Mouse (Mus musculus) hindbrain, postnatal 0 days (tissue): ENCODE measurements around the gene Baiap2. TPM values are rescaled to one million over a fixed set of nuclear protein-coding genes. Genes with fewer than 3 reads are reported as not detected.

Source experiments
- ATAC-seq: fragments of 200-750 bp; cut with Nextera tagmentation; 2 replicates; pipeline ENCODE4 v1.8.0; 2017; ENCODE audit warnings: mild to moderate bottlenecking, moderate TSS enrichment, moderate library complexity
- DNase-seq: peaks from one replicate; pipeline ENCODE4 v3.0.0-alpha.2; 2015; ENCODE audit warnings: low spot score
- H3K27ac ChIP-seq: fragments of 300-500 bp; sonication (generic); 2 replicates; pipeline ENCODE4 v1.5.1; 2014; ENCODE audit warnings: mild to moderate bottlenecking
- H3K27me3 ChIP-seq: fragments of 300-500 bp; sonication (generic); 2 replicates; pipeline ENCODE4 v1.6.1; 2014; ENCODE audit warnings: low read length, mixed read lengths; ENCODE audit not compliant: insufficient read depth
- H3K36me3 ChIP-seq: fragments of 300-500 bp; sonication (generic); 2 replicates; pipeline ENCODE4 v1.6.1; 2014; ENCODE audit warnings: low read length, mixed read lengths; ENCODE audit not compliant: insufficient read depth
- H3K4me1 ChIP-seq: fragments of 300-500 bp; sonication (generic); 2 replicates; pipeline ENCODE4 v1.6.1; 2014; ENCODE audit warnings: antibody characterized with exemption, low read length, mixed read lengths; ENCODE audit not compliant: insufficient read depth
- H3K4me2 ChIP-seq: fragments of 300-500 bp; sonication (generic); 2 replicates; pipeline ENCODE4 v1.6.1; 2014; ENCODE audit warnings: low read depth, mild to moderate bottlenecking, low read length, moderate library complexity, mixed read lengths
- H3K4me3 ChIP-seq: fragments of 300-500 bp; sonication (generic); 2 replicates; pipeline ENCODE4 v1.5.1; 2014; ENCODE audit warnings: low read length
- H3K9ac ChIP-seq: fragments of 300-500 bp; sonication (generic); replicated peaks from 2 replicates; pipeline ENCODE4 v1.6.1; 2014; ENCODE audit warnings: mild to moderate bottlenecking, low read length, moderate library complexity, mixed read lengths
- H3K9me3 ChIP-seq: fragments of 300-500 bp; sonication (generic); 2 replicates; pipeline ENCODE4 v1.6.1; 2016; ENCODE audit warnings: low read length, mixed read lengths
- CTCF ChIP-seq: IDR thresholded peaks from 2 replicates; pipeline ENCODE4 v1.5.1; 2016; ENCODE audit warnings: antibody characterized with exemption, control low read depth, low read depth
- WGBS: fragments of 180-500 bp; shearing (Covaris S2); extraction: QIAGEN DNeasy Blood & Tissue Kit; methylation state at CpG from one replicate; pipeline ENCODE4 v1.1.7; 2014; 5-methylcytosine and 5-hydroxymethylcytosine counted together
- polyA plus RNA-seq: library from polyadenylated mRNA; unstranded; fragments of >200 nt; fragmentation: Nextera tagmentation; extraction: Ambion mirVana; gene quantifications from 2 replicates; pipeline ENCODE4 v1.2.1, GENCODE M21; 2015
- total RNA-seq: library from RNA; depleted of rRNA; stranded (reverse); fragments of >200 nt; gene quantifications from 2 replicates; pipeline ENCODE4 v1.2.3, GENCODE M21; 2014; rRNA removed

Baiap2 gene
- 45.9 and 62.4 TPM in 2 replicates for total RNA-seq
- 30.8 and 31.5 TPM in 2 replicates for polyA plus RNA-seq

- peak within 1 kb of the TSS; percentile 73 for H3K4me2 ChIP-seq
- H3K36me3 ChIP-seq, result no peaks in the 10 kb centered on the region
- H3K4me3 ChIP-seq, result peak within 1 kb of the TSS; percentile 80
- H3K9ac ChIP-seq, result peak within 1 kb of the TSS; percentile 82
- H3K4me1 ChIP-seq, result peaks cover 41% of the 10 kb centered on the region
- TF ChIP-seq CTCF, result no peak
- under 1% methylated on average over 67 of the region's 79 CpGs for WGBS
- DNase-seq (peak; percentile 99), ATAC-seq (peak; percentile 96)
- peak within 1 kb of the TSS; percentile 87 for H3K27ac ChIP-seq
- H3K9me3 ChIP-seq, result no peaks in the 10 kb centered on the region
- no peaks in the 10 kb centered on the region for H3K27me3 ChIP-seq
Measured at GRCm38 (mm10) chr11:119942727-119943427, at the start of gene Baiap2. Baiap2 (plus strand) TSS chr11:119942763.

DNA sequence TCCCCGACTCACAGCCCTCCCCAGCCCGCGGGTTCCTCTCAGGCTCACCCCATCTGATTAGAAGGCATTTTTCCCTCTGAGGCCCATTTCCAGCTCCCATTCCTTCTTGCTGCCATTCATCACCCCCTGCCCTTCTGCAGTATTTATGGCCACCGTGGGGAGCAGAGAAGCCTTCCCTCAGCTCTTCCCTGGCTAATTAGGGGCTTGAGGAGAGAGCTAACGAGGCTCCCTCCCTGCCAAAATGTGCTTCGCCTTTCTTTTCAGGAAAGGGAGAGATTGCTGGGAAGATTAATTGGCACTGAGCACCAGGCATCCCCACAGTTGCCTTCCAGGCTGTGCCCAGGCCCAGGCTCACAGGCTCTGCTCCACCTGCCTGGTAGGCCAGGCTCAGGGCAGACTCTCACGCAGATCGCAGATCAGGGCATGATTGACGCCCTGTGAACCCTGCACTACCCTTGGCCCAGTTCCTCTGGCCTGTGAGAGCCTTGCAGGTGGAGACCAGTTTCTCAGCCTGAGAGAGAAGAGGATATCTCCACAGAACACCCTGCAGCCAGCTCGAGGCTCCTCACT is 48.8 kb upstream of the Baiap2 start:
- Histone ChIP-seq H3K36me3 (peaks cover 30% of the 10 kb centered on the region), H3K27me3 (no peaks in the 10 kb centered on the region)
- 52% methylated on average over 10 of the region's 10 CpGs for WGBS

DNA sequence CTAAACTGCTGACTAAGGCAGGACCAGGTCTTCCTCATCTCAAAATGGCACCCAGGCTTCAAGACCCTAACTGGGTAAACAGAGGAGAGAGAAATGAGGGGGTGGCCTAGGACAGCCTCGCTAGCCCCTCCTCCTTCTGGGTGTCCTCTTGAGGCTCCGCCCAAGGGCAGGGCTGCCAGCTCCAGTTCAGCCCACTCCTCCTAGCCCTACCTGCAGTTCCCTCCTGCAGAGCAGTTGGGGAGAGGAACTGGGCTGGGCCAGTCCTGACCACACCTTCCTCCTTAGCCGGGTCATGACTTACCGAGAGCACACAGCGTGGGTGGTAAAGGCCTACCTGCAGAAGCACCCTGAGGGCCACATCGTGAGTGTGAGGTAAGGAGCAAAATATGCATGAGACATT is 47.9 kb upstream of the Baiap2 start:
- WGBS, result 66% methylated on average over 6 of the region's 6 CpGs
- H3K4me1 ChIP-seq, result no peaks in the 10 kb centered on the region

More for the DNA sequence above, 48.8 kb upstream of the Baiap2 start:
- Histone ChIP-seq H3K4me1 (no peaks in the 10 kb centered on the region), H3K4me3 (no peak overlapping the region), H3K27ac (peak overlapping the region; percentile 54; the same call in 1 of the 2 replicates), H3K4me2 (no peak overlapping the region), H3K9ac (no peak overlapping the region), H3K9me3 (no peaks in the 10 kb centered on the region)
- no peak for TF ChIP-seq CTCF
- DNase-seq (peak; percentile 26), ATAC-seq (no peak)

DNA sequence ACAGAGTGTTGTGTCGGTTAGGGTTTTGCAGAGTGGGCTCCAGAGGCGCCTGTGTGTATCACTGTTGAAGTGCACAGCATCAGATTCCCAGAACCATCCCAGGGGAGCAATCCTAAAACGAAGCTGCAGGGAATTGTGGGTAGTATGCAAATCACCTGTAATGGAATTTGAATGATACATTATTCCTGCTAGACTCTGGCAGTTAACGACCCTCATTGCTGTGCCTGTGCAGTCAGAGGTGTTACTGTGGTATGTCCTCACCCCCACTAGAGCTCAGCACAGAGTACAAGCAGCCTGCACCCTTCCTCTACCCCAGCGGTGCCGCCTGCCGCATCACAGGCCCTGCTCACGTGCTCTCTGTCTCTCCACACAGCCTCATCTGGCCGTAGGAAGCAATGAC is 45.5 kb upstream of the Baiap2 start:
- DNase-seq (peak; percentile 65), ATAC-seq (peak; percentile 69)
- peak; percentile 40; the same call in 1 of the 2 replicates for TF ChIP-seq CTCF
- Histone ChIP-seq H3K4me1 (no peaks in the 10 kb centered on the region), H3K27ac (peak overlapping the region; percentile 62; the same call in 1 of the 2 replicates), H3K4me3 (no peak overlapping the region), H3K9ac (no peak overlapping the region), H3K36me3 (peaks cover 9% of the 10 kb centered on the region), H3K27me3 (no peaks in the 10 kb centered on the region), H3K9me3 (no peaks in the 10 kb centered on the region), H3K4me2 (no peak overlapping the region)
- WGBS, result 60% methylated on average over 9 of the region's 9 CpGs

More for the DNA sequence above, 47.9 kb upstream of the Baiap2 start:
- H3K4me2 ChIP-seq, result no peak overlapping the region
- no peak for DNase-seq
- no peak for TF ChIP-seq CTCF
- no peak overlapping the region for H3K27ac ChIP-seq
- H3K9me3 ChIP-seq, result no peaks in the 10 kb centered on the region
- H3K9ac ChIP-seq, result no peak overlapping the region
- no peak for ATAC-seq
- H3K4me3 ChIP-seq, result no peak overlapping the region
- peaks cover 28% of the 10 kb centered on the region for H3K36me3 ChIP-seq
- no peaks in the 10 kb centered on the region for H3K27me3 ChIP-seq

GRCm38 (mm10) chr11:119898976-119899375 is 43.6 kb upstream of the Baiap2 start:
- H3K4me1 ChIP-seq, result no peaks in the 10 kb centered on the region
- TF ChIP-seq CTCF, result no peak
- H3K4me2 ChIP-seq, result no peak overlapping the region
- H3K27me3 ChIP-seq, result no peaks in the 10 kb centered on the region
- no peaks in the 10 kb centered on the region for H3K9me3 ChIP-seq
- 0 out of 2 replicates have a peak overlapping the region, but pooled peaks have one; percentile 18 for H3K9ac ChIP-seq
- DNase-seq (no peak), ATAC-seq (no peak)
- WGBS, result 73% methylated on average over 11 of the region's 11 CpGs
- H3K36me3 ChIP-seq, result peaks cover 7% of the 10 kb centered on the region; the same call in 1 of the 2 replicates
- H3K4me3 ChIP-seq, result no peak overlapping the region
- no peak overlapping the region for H3K27ac ChIP-seq

DNA sequence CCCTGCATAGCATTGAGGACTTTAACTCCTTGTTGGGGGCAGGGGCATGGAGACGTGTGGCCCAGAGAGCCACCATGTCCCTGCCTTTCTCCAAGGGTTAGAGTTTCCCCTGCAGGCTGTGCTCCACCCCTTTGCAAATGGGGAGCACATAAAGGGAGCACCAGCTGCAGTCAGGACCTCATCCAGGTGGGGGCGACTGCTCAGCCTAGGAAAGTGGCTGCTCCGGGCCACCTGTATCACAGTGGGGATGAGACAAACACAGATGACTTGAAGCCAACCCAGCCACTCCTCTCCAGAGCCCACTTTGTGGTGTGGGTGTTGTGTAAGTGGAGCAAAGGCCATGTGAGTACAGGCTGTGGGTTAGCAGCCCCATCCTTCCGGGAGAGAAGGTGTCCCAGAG is 41.4 kb upstream of the Baiap2 start:
- Histone ChIP-seq H3K27ac (no peak overlapping the region), H3K4me3 (no peak overlapping the region), H3K36me3 (peaks cover 7% of the 10 kb centered on the region; the same call in 1 of the 2 replicates), H3K9ac (no peak overlapping the region), H3K27me3 (no peaks in the 10 kb centered on the region), H3K9me3 (no peaks in the 10 kb centered on the region), H3K4me2 (no peak overlapping the region), H3K4me1 (no peaks in the 10 kb centered on the region)
- no peak for DNase-seq
- 84% methylated on average over 4 of the region's 4 CpGs for WGBS
- no peak for TF ChIP-seq CTCF
- ATAC-seq, result no peak
